Mouse (Mus musculus) lung, postnatal 0 days (tissue): ENCODE results near the gene Tab1.

Source experiments
- CTCF ChIP-seq: IDR thresholded peaks from 2 replicates; pipeline ENCODE4 v1.5.1; 2016; ENCODE audit warnings: antibody characterized with exemption, mild to moderate bottlenecking
- EP300 ChIP-seq: IDR thresholded peaks from 2 replicates; pipeline ENCODE4 v1.6.1; 2016; ENCODE audit warnings: antibody characterized with exemption, mild to moderate bottlenecking, control low read depth

DNA sequence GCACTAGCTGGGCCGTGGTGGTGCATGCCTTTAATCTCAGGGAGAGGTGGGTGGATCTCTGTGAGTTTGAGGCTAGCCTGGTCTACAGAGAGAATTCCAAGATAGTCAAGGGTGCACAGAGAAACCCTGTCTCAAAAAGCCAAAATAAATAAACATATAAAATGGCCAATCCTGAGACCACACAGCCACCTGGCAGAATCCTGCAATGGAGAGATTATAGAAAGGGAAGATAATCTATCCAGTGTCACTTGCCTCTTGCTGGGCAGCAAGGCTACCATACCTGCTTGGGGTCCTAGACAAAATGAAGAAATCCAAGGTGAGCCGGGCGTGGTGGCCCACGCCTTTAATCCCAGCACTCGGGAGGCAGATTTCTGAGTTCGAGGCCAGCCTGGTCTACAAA is 2.9 kb upstream of the Tab1 start:
- TF ChIP-seq CTCF (no peak), EP300 (no peak)
